Mouse (Mus musculus): ENCODE measurements around the gene Vmn1r167. TPM values are rescaled to one million over a fixed set of nuclear protein-coding genes. Genes with fewer than 3 reads are reported as not detected.
"Not testable (repeated sequence)": the region's sequence is repeated elsewhere in the genome, so short reads cannot be mapped to it uniquely, and the experiment has no call there.

The Vmn1r167 gene
- polyA plus RNA-seq (2017; shearing (Covaris generic)): not detected

DNA sequence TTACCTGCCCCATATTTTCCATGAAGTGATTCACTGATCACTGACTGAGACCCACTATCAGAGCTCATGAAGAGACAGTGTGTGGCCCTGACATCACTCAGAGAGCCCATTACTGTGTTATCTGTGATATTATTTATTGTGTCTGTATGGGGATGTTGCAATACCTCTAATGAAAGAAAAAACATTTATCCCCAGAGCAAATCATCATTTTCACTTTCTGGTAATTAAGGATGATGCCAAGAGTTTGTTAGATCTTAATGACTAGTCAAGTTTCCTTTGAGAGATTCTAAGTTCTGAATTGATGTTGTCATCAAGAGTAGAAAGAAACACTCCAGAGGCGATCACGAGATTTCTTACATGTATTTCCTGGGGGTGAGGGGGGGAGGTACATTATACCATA, at the start of gene Vmn1r167:
Vmn1r167 (minus strand) TSS at position 101 of the 400 bp plus-strand sequence.
- ATAC-seq: not testable (repeated sequence)

DNA sequence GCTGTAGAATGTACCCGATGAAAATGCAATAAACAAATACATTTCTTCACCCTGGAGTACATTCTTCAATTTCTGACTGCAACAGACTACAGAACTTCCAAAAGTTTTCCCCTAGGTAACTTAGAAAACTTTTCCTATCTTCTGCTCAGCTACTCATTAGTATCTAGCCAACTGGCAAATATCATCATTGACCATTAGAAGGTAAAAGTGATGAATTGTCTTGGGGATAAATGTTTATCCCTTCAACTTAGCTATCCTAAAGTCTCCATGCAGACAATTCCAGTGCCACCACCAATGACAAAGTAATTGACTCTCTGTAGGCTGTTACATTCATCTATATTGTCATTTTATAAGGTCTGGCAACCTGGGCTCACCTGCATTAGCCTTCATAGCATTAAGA, 32.4 kb upstream of the Vmn1r167 start, which contains the start of gene Vmn1r168:
Vmn1r168 (plus strand) TSS at position 301 of the 400 bp plus-strand sequence.
- not testable (repeated sequence) for ATAC-seq

DNA sequence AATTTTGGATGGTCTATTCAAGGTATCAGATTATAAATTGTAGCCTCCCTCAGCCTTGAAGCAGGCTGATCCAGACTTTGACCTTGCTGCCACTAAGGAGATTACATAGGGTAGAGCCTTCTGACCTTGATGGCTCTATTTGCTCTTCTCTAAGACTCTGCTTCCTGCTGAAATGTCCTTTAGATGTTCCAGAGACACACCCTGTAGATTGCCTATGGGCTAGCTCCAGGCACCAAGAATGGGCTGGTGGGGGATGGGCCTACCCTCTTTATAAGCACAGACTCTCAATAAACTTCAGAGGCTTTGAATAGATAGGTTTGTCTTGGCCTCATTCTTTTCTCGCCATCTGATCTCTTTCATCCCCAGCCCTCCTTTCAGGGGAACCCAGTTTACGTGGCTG, 34.1 kb downstream of the Vmn1r167 start:
- not testable (repeated sequence) for ATAC-seq

DNA sequence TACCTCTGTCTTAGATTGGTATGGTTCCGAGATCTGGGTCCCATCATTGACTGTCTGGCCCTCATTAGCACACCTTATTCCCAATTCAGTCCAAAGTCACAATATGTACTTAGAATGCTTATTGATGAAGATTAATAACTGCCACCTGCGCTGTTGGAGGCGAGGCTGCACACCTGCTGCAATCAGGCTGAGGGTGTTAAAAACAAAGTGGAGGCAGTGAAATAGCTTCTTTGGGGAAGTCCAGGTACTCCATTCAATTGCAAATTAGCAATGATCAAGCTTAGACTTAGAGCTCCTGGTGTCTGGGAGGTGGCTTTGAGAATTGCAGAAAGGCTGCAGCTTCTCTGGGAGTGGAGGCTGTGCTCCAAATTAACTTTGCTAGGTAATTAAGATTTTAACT, 36.2 kb downstream of the Vmn1r167 start:
- ATAC-seq: not testable (repeated sequence)

DNA sequence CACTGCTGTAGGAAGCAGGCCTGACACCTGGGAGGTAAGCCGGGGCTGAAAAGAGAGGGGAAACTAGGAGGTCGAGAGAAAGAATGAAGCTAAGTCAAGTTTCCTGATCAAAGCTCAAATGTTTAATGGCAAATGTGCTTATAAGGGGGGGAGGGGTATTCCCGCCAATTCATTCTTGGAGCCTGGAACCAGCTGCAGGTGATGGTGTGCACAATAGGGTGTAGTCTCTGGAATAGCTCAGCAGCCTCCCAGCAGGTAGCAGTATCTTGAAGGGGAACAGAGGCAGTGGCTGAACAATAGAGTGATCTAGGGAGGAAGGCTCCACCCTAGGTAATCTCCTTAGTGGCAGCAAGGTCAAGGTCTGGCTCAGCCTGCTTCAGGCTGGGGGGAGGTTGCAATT, 36.8 kb downstream of the Vmn1r167 start:
- ATAC-seq: not testable (repeated sequence)

Other genes with a start within 250 kb of the Vmn1r167 start
- gene Gm6902, start 228.3 kb downstream of the Vmn1r167 start, polyA plus RNA-seq (2017; shearing (Covaris generic)): not detected
- not detected for gene Nlrp4e, start 206.0 kb downstream of the Vmn1r167 start, polyA plus RNA-seq (2017; shearing (Covaris generic))
- not detected for gene Nlrp5, start 121.3 kb downstream of the Vmn1r167 start, polyA plus RNA-seq (2017; shearing (Covaris generic))
- not detected for gene Vmn1r168, start 32.5 kb upstream of the Vmn1r167 start, polyA plus RNA-seq (2017; shearing (Covaris generic))
- not detected for gene Vmn1r169, start 68.3 kb upstream of the Vmn1r167 start, polyA plus RNA-seq (2017; shearing (Covaris generic))
- gene Vmn1r170, start 99.0 kb upstream of the Vmn1r167 start, polyA plus RNA-seq (2017; shearing (Covaris generic)): not detected
- not detected for gene Vmn1r171, start 123.5 kb upstream of the Vmn1r167 start, polyA plus RNA-seq (2017; shearing (Covaris generic))
- not detected for gene Vmn1r172, start 151.1 kb upstream of the Vmn1r167 start, polyA plus RNA-seq (2017; shearing (Covaris generic))
- under 1 TPM in 1 of 3 experiments, not detected in 2; 0.06 TPM for gene Vmn1r173, start 193.5 kb upstream of the Vmn1r167 start, polyA plus RNA-seq (2017; shearing (Covaris generic))
- gene Vmn1r174, start 245.1 kb upstream of the Vmn1r167 start, polyA plus RNA-seq (2017; shearing (Covaris generic)): under 1 TPM in 1 of 3 experiments, not detected in 2; 0.05 TPM

Measured in inflammation-experienced regulatory T-cells, adult 6 months (primary cell).